Mouse (Mus musculus) megakaryocyte-erythroid progenitor cell, adult 5 weeks (primary cell): ENCODE measurements around the gene Cxcr3. TPM values are rescaled to one million over a fixed set of nuclear protein-coding genes. Genes with fewer than 3 reads are reported as not detected.

Experiments used
- polyA plus RNA-seq: library from polyadenylated mRNA; stranded (reverse); fragments of >175 nt; gene quantifications from 2 replicates; pipeline ENCODE4 v1.2.3, GENCODE M21; 2012

Cxcr3 gene
- polyA plus RNA-seq, result 0.27 and 0.49 TPM in 2 replicates

DNA sequence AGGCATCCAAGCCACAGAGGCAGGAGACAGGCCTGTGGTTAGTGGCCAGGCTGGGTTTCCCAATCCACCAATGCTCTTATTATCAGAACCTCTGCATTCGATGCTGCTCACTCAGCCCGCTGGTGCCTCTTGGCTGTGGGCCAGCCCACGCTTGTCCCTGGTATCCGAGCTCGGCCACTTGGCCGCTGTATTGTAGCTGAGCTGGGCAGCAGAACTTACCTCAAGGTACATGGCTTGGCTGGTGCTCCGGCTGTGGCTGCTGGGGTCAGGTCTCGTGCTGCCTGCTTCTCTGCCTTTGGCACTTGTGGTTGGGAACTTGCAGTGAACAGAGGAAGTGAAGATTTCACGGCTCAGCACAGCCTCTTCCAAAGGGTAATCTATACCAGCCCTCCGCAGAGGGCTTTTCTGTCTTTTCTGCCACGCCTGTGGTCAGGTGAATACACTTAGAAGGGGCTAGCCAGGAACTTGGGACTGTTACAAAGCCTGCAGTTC is at the start of gene Cxcr3:
Gene Cxcr3, minus strand, starts transcription at position 442 of the 492 bp plus-strand sequence.

Other genes with a start within 250 kb of the Cxcr3 start
- gene Taf1, start 201.5 kb downstream of the Cxcr3 start, polyA plus RNA-seq, result 3.0 and 5.3 TPM in 2 replicates
- 2.5 and 3.3 TPM in 2 replicates for gene Ogt, start 94.2 kb downstream of the Cxcr3 start, polyA plus RNA-seq
- 0.05 and 0.11 TPM in 2 replicates for gene Gm4779, start 60.2 kb upstream of the Cxcr3 start, polyA plus RNA-seq
- gene 8030474K03Rik, start 60.4 kb upstream of the Cxcr3 start, polyA plus RNA-seq, result 0.06 and 0.13 TPM in 2 replicates
- 1.8 and 2.0 TPM in 2 replicates for gene Nhsl2, start 115.1 kb upstream of the Cxcr3 start, polyA plus RNA-seq